Mouse (Mus musculus) neural tube, embryonic 10.5 days (tissue): ENCODE data around the gene Isca1.
"Not testable (repeated sequence)": the region's sequence is repeated elsewhere in the genome, so short reads cannot be mapped to it uniquely, and the experiment has no call there.

Source experiments
- DNase-seq: peaks from one replicate; pipeline ENCODE4 v3.0.0-alpha.2; 2017; ENCODE audit warnings: low spot score; ENCODE audit errors: extremely low spot score

Isca1 gene

DNA sequence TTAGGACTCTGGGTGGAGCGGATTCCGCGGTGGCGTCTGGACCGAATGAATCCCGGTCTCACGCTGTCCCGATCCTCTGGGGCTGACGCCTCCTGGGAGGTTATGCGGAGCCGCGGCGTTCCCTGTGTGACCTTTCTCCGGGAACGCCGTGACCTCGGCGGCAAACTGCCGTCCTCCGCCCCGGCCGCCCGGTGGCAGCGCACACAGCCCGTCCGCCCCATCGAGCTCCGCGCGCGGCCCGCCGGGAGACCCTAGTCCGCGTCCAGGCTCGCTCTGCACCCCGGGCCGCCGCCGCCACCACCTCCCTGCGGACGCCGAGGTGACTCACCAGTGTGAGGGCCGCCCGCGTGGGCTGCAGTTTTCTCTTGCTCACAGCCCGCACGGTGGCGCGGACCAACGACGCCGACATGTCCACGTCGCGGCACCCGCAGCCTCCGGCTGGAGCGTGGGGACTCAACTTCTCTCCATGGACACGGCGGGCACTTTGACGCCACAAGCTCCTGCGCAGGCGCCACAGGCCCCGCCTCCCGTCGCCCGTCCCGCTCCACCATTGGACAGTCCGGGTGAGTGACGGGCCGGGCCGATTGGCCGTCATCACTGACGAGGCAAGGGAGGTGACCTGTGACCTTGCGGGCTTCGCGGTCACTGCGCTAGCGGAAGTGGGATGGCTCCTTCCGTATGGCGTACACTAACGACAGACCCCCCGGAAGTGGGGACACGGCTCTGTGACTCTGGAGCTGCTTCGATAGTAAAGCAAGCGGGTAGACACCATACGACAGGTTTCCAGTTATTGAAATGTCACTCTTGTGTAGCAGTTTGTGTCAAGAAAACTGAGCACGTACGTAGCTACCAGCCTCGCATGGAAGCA, at the start of gene Isca1:
Isca1 (minus strand) TSS at position 515 of the 868 bp plus-strand sequence.
- peak; percentile 100 for DNase-seq

GRCm38 (mm10) chr13:59817352-59817751, 47.7 kb upstream of the Isca1 start:
- no peak for DNase-seq

GRCm38 (mm10) chr13:59814109-59814591, 44.5 kb upstream of the Isca1 start:
- DNase-seq = no peak

GRCm38 (mm10) chr13:59811581-59811980, 42.0 kb upstream of the Isca1 start:
- DNase-seq = no peak

- DNase-seq = no peak
These were observed 31.4 kb upstream of the Isca1 start for GRCm38 (mm10) chr13:59801000-59801399.

- DNase-seq = no peak
These were observed 30.5 kb upstream of the Isca1 start for GRCm38 (mm10) chr13:59800077-59800476.

DNA sequence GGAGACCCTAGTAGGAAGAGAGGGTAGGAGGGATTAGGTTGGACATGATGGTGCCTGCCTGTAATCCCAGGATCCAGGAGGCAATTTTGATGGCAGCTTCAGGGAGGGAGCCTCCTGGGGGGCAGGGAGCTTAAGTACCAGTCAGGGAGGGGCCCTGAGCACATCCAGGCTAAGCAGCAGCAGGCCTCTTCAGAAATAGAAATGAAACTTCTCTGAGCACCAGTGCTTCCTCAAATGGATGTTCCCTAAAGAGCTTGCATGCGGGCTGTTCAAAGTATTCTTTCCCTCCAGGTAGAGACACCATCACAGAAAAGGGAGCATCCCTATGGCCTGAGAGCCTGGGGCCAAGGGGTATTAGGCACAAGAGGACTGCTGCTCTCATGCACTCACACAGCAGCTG, 28.7 kb upstream of the Isca1 start:
- no peak for DNase-seq

DNA sequence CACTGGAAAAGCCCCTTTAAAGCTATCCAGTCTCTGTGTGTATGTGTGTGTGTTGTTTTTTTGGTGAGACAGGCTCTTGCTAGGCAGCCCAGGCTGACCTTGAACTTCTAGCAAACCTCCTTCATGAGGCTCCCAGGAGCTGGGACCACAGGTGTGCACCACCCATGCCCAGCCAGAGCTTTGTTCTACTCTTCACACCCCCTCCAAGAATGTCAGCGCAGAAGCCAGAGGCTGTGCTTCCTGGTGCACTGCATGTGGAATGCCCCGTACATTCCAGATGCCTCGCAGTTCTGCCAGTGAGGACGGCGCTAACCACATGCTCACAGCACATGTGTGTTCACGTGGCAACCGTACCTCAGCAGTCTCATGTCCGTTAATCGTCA, 26.8 kb upstream of the Isca1 start:
- no peak for DNase-seq

DNA sequence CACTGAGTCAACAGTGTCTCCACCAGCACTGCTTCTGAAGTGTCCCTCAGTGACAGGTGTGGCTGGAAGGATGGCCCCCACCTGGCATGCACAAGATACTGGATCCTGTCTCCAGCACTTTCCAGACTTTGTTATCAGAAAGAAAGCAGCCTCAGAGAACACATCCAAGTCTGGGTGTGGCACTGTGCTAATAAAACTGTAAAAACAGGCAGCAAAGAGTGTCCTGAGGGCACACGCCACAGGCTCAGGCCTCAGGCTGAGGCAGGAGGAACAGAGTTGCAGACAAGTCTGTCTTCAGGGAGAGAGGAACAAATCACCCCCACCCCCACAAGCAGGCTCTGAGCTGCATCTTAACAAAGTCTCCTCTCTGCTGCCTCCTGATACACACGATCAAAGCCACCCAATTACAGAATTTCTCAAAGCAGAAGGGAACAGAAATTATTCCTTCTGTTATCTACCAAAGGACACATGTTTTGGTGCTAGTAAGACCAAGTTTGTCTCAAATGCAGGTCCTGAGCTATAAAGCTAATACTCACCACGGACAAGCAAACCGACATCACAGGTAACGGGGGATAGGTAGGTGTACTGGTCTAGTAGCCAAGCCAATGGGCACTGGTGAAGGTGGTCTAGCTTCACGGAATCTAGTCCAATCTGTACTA, 26.3 kb upstream of the Isca1 start:
- DNase-seq = no peak

DNA sequence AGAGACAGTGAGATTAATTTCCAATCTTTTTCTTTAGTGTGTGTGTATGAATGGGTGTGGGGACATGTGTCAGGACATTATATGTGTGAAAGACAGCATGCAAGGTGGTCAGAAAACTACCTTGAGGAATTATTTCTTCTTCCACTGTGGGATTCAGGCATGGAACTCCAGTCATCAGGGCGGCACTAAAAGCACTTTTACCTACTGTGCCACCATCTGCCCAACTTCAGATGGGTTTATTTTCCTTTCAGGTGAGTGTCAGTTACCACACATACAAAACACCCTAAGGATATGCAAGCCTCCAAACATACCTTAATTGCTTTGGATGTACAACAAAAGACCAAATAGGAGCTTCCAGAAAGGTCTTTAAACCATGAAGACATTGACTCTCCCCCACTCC, 25.2 kb upstream of the Isca1 start:
- no peak for DNase-seq

DNA sequence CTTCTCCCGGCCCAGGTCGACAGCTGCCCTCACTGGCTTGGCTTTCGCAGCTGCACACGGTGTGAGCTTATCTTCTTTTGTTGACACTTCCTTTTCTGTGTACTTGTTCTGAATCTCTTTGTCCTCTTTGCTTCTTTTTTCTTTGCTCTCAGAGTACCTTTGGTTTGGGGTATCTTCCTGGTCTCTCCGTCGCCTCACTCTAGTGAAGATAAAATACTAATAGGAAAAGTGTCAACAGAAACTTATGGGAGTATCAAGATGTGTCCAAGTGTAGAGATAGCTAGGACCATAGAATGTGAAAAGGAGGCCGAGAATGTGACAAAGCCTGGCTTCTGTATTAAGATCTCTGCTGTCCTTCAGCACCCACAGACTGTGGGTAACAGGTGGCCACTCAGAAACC, 12.5 kb upstream of the Isca1 start, which contains the start of gene Gm49354:
Gm49354 (minus strand) TSS at position 101 of the 400 bp plus-strand sequence.
- no peak for DNase-seq

- not testable (repeated sequence) for DNase-seq
These were observed 10.2 kb upstream of the Isca1 start for GRCm38 (mm10) chr13:59779744-59780264.

GRCm38 (mm10) chr13:59779213-59779612, 9.6 kb upstream of the Isca1 start:
- no peak for DNase-seq

- no peak for DNase-seq
These were observed 5.6 kb upstream of the Isca1 start for GRCm38 (mm10) chr13:59775168-59775567.

DNA sequence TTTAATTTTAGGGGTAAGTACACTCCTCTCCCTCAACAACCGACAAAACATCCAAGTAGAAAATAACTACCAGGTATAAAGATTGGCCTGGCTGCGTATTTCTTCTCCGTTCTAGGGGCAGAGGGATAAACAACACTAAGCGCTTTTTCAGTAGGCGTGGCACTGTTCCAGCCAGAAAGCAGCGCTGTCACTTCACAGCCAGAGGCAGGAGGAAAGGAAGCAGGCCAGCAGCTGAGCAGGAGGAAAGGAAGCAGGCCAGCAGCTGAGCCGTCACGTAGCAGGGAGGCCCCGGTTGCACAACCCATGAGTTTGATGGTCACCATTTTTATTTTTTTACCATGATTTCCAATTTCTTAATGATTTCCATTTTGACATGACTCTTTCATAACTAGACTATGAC, 1.6 kb upstream of the Isca1 start:
- no peak for DNase-seq

- DNase-seq = no peak
These were observed 1.2 kb upstream of the Isca1 start for GRCm38 (mm10) chr13:59770847-59771246.

DNA sequence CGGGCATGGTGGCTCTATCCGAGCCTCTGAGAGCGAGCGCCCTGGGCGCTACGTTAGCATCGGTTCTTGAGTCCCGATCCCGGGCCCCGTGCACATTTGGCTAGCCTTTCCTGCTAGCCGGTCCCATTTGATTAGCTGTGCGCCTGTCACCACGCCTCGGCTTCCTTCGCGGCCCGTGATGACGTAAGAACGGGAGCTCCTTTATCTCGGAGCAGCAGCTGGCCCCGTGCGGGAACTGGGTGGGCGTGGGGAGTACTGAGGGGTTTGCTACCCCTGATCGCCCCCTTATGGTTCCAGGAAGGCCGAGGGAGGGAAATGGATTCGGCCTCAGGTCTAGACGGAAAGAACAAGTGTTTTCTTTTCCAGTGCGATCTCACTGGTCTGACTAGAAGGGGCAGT, 553 bp upstream of the Isca1 start:
- peak; percentile 87 for DNase-seq

DNA sequence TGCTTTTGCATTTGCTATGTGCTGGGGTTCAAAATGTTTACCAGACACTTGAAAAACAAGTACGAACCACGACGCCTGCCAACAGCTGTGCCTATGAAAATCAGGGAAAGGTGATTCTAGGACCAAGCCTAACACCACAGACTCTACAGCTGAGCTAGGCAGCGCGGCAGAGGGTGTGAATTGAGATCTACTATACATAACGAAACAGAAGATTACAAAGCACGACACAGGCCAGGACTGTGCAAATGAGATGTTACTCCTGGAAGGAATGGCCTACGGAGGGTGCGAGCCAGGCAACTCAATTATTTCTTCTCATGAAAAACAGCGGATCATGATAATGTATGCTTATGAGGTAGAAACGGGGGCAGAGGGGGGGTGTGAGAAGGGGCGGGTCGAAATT, 1.1 kb downstream of the Isca1 start:
- no peak for DNase-seq

DNA sequence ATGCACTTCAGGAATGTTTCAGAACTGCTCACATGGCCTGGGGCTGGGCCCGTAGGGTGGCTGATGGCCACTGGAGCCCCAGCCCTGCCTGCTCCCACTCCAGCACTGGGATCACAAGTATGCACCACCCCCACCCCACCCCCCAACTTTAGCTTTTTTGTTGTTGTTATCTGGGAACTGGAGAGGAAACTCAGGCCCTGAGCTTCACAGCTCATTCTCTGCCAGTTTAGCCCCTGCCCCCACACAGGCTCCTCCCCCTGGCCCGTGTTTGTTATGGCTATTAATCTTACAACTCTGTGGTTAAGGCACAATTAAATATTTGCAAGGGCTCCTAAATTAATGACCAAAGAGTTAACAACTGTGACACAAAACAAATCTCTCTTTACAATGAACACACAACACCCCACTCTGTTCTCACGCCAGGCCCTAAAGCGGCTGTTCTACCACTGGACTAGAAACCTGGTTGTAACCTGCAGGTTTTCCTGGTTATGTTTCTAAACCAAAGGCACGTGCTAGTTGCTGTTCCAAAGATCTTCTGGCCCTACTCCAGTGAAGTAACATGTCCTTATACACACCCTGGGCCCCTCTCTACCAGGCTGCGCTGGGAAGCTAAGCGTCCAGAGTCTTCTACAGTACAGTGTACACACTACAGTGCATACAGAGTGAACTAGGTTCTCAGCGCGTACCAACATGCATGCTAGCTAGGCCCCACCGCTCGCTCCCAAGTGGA, 2.7 kb downstream of the Isca1 start:
- no peak for DNase-seq

DNA sequence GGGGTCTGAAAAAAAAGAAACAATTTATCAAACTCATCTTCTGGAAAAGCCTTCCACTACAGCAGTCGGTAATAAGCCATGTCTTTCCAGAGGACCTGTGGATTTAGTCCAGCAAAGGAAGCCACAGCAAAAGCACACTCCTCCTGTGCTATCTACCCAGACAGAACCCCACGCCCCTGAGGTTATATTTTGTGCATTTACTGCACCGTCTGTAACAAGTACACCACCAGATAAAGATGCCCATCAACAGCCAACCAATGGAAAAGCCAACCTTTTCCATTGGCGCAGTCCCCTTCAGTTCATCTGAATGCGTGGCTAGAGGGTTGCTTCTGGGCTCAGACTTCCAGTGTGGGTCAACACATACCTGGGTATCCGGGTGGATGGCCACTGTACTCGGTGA, 6.8 kb downstream of the Isca1 start:
- no peak for DNase-seq

DNA sequence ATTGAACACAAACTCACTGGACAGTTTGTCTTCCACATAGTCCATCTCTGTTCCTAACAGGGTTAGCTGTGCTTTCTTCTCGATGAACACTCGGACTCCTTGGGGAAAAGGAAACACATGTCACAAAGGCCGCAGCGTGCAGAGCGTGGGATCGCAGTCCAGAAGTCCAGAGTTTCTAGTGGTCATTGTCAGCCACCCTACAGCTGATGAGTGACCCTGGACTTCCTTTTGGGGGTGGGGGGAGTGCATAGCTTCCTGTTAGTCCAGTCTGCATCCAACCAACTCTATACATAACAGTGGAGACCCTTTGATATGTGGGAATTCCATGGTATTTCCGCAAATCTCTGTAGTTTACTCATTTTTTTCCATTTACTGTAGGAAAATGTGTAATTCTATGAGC, 12.7 kb downstream of the Isca1 start:
- no peak for DNase-seq

DNA sequence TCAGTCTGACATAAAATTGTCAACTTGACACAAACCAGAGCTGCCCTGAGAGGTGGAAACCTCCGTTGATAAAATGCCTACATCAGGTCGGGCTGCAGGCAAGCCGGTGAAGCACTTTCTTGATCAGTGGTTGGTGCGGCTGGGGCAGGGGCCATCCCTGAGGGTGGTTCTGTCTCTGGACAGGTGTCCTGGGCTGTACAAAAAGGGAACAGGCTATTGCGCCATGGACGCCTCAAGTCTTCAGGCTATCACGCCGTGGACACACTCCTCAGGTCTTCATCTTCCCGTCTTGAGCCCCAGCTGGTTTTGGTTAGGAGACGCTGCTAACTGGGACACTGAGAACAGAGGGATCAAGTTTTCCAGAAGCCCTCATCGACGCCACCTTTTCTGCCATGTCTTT, 19.3 kb downstream of the Isca1 start:
- no peak for DNase-seq
